Mouse (Mus musculus) stomach, postnatal 0 days (tissue): ENCODE data around the gene Foxp1. TPM values are rescaled to one million over a fixed set of nuclear protein-coding genes. Genes with fewer than 3 reads are reported as not detected.
A peak's percentile ranks its signal among the peaks of the same experiment; 100 is the strongest.

Source experiments
- ATAC-seq: fragments of 200-750 bp; cut with Nextera tagmentation; 2 replicates; pipeline ENCODE4 v1.8.0; 2017; ENCODE audit not compliant: low FRiP score, low TSS enrichment
- DNase-seq: peaks from one replicate; pipeline ENCODE4 v3.0.0-alpha.2; 2016; ENCODE audit warnings: low spot score
- H3K27ac ChIP-seq: fragments of 300-500 bp; sonication (generic); replicated peaks from 2 replicates; pipeline ENCODE4 v1.5.1; 2014; ENCODE audit warnings: mild to moderate bottlenecking, control low read depth
- H3K27me3 ChIP-seq: fragments of 300-500 bp; sonication (generic); 2 replicates; pipeline ENCODE4 v1.6.1; 2014; ENCODE audit warnings: low read length; ENCODE audit not compliant: control insufficient read depth, insufficient read depth
- H3K36me3 ChIP-seq: fragments of 300-500 bp; sonication (generic); 2 replicates; pipeline ENCODE4 v1.6.1; 2014; ENCODE audit warnings: low read length, mixed read lengths; ENCODE audit not compliant: control insufficient read depth, insufficient read depth
- H3K4me1 ChIP-seq: fragments of 300-500 bp; sonication (generic); replicated peaks from 2 replicates; pipeline ENCODE4 v1.6.1; 2014; ENCODE audit warnings: antibody characterized with exemption; ENCODE audit not compliant: control insufficient read depth, insufficient read depth
- H3K4me2 ChIP-seq: fragments of 300-500 bp; sonication (generic); replicated peaks from 2 replicates; pipeline ENCODE4 v1.6.1; 2014; ENCODE audit warnings: low read depth, mild to moderate bottlenecking, control low read depth, moderate library complexity
- H3K4me3 ChIP-seq: fragments of 300-500 bp; sonication (generic); 2 replicates; pipeline ENCODE4 v1.5.1; 2014; ENCODE audit warnings: low read depth, low read length, control low read depth
- H3K9ac ChIP-seq: fragments of 300-500 bp; sonication (generic); 2 replicates; pipeline ENCODE4 v1.6.1; 2014; ENCODE audit warnings: mild to moderate bottlenecking, low read length, control low read depth, mixed read lengths
- H3K9me3 ChIP-seq: fragments of 300-500 bp; sonication (generic); 2 replicates; pipeline ENCODE4 v1.6.1; 2016; ENCODE audit warnings: low read length; ENCODE audit not compliant: control insufficient read depth
- CTCF ChIP-seq: IDR thresholded peaks from 2 replicates; pipeline ENCODE4 v1.5.1; 2016; ENCODE audit warnings: antibody characterized with exemption, low read depth, mild to moderate bottlenecking, moderate library complexity
- EP300 ChIP-seq: optimal IDR thresholded peaks from 2 replicates; pipeline ENCODE3; 2016; ENCODE audit warnings: antibody characterized with exemption
- WGBS: fragments of 180-500 bp; shearing (Covaris S2); extraction: QIAGEN DNeasy Blood & Tissue Kit; methylation state at CpG from one replicate; pipeline ENCODE4 v1.1.7; 2014; 5-methylcytosine and 5-hydroxymethylcytosine counted together
- polyA plus RNA-seq: library from polyadenylated mRNA; unstranded; fragments of >200 nt; fragmentation: Nextera tagmentation; extraction: Ambion mirVana; gene quantifications from 2 replicates; pipeline ENCODE4 v1.2.1, GENCODE M21; 2015

Foxp1 gene
- polyA plus RNA-seq, 1 experiment from 2014 or later = 68.9 TPM

- WGBS = 82% methylated on average over 7 of the region's 7 CpGs
These were observed 542.5 kb downstream of the Foxp1 start for GRCm38 (mm10) chr6:98980001-98980400.

GRCm38 (mm10) chr6:98977806-98978205, 544.7 kb downstream of the Foxp1 start:
- Histone ChIP-seq H3K9me3 (no peaks in the 10 kb centered on the region), H3K27ac (no peak overlapping the region), H3K27me3 (no peaks in the 10 kb centered on the region), H3K4me3 (no peak overlapping the region), H3K9ac (no peak overlapping the region), H3K36me3 (peaks cover 26% of the 10 kb centered on the region), H3K4me2 (no peak overlapping the region), H3K4me1 (no peaks in the 10 kb centered on the region)
- WGBS = 88% methylated on average over 4 of the region's 4 CpGs
- DNase-seq (no peak), ATAC-seq (no peak)
- TF ChIP-seq EP300 (no peak), CTCF (no peak)

More at GRCm38 (mm10) chr6:98980001-98980400, 542.5 kb downstream of the Foxp1 start:
- Histone ChIP-seq H3K27me3 (no peaks in the 10 kb centered on the region), H3K36me3 (peaks cover 19% of the 10 kb centered on the region), H3K4me1 (no peaks in the 10 kb centered on the region), H3K9ac (no peak overlapping the region), H3K9me3 (no peaks in the 10 kb centered on the region), H3K27ac (no peak overlapping the region), H3K4me3 (no peak overlapping the region), H3K4me2 (no peak overlapping the region)
- ATAC-seq = no peak
- no peak for DNase-seq
- TF ChIP-seq EP300 = no peak

- peak; percentile 47 for DNase-seq
- Histone ChIP-seq H3K27me3 (no peaks in the 10 kb centered on the region), H3K4me2 (no peak overlapping the region), H3K36me3 (peaks cover 26% of the 10 kb centered on the region), H3K9ac (no peak overlapping the region), H3K9me3 (no peaks in the 10 kb centered on the region), H3K27ac (no peak overlapping the region), H3K4me3 (no peak overlapping the region), H3K4me1 (no peaks in the 10 kb centered on the region)
- TF ChIP-seq EP300 (no peak), CTCF (no peak)
- 67% methylated on average over 6 of the region's 6 CpGs for WGBS
- peak; percentile 66; the same call in 1 of the 2 replicates for ATAC-seq
These were observed 546.6 kb downstream of the Foxp1 start for GRCm38 (mm10) chr6:98975918-98976317.

- H3K27ac ChIP-seq = no peak overlapping the region
- H3K27me3 ChIP-seq = no peaks in the 10 kb centered on the region
- H3K9me3 ChIP-seq = no peaks in the 10 kb centered on the region
- no peak overlapping the region for H3K4me3 ChIP-seq
- H3K36me3 ChIP-seq = peaks cover 26% of the 10 kb centered on the region
- no peak overlapping the region for H3K9ac ChIP-seq
- H3K4me1 ChIP-seq = no peaks in the 10 kb centered on the region
- 88% methylated on average over 5 of the region's 5 CpGs for WGBS
- ATAC-seq (no peak), DNase-seq (no peak)
- H3K4me2 ChIP-seq = no peak overlapping the region
- TF ChIP-seq EP300 = no peak
- TF ChIP-seq CTCF = no peak
These were observed 549.1 kb downstream of the Foxp1 start for GRCm38 (mm10) chr6:98973433-98973832.

GRCm38 (mm10) chr6:98972404-98972803, 550.1 kb downstream of the Foxp1 start:
- WGBS = 51% methylated on average over 7 of the region's 7 CpGs
- H3K27ac ChIP-seq = 0 out of 2 replicates have a peak overlapping the region, but pooled peaks have one; percentile 19

GRCm38 (mm10) chr6:98959333-98959732, 563.2 kb downstream of the Foxp1 start:
- H3K4me3 ChIP-seq = no peak overlapping the region
- no peak for ATAC-seq
- no peaks in the 10 kb centered on the region for H3K4me1 ChIP-seq
- DNase-seq = no peak
- no peak overlapping the region for H3K4me2 ChIP-seq
- TF ChIP-seq EP300 (no peak), CTCF (no peak)
- H3K27ac ChIP-seq = no peak overlapping the region
- WGBS = 85% methylated on average over 6 of the region's 6 CpGs
- no peak overlapping the region for H3K9ac ChIP-seq
- H3K27me3 ChIP-seq = no peaks in the 10 kb centered on the region
- H3K9me3 ChIP-seq = no peaks in the 10 kb centered on the region
- H3K36me3 ChIP-seq = no peaks in the 10 kb centered on the region; the same call in none of the 2 replicates

More at GRCm38 (mm10) chr6:98972404-98972803, 550.1 kb downstream of the Foxp1 start:
- no peaks in the 10 kb centered on the region for H3K27me3 ChIP-seq
- H3K4me2 ChIP-seq = no peak overlapping the region
- H3K4me1 ChIP-seq = no peaks in the 10 kb centered on the region
- H3K9ac ChIP-seq = no peak overlapping the region
- TF ChIP-seq EP300 (no peak), CTCF (no peak)
- H3K4me3 ChIP-seq = no peak overlapping the region
- DNase-seq = no peak
- no peaks in the 10 kb centered on the region for H3K9me3 ChIP-seq
- H3K36me3 ChIP-seq = peaks cover 20% of the 10 kb centered on the region
- ATAC-seq = no peak
